Mouse (Mus musculus): ENCODE results near the gene A830018L16Rik. TPM values are rescaled to one million over a fixed set of nuclear protein-coding genes. Genes with fewer than 3 reads are reported as not detected.
A peak's percentile ranks its signal among the peaks of the same experiment; 100 is the strongest.

A830018L16Rik gene
- total and polyA plus RNA-seq, 2 experiments from 2014 or later: 10.7 to 18.3 TPM

DNA sequence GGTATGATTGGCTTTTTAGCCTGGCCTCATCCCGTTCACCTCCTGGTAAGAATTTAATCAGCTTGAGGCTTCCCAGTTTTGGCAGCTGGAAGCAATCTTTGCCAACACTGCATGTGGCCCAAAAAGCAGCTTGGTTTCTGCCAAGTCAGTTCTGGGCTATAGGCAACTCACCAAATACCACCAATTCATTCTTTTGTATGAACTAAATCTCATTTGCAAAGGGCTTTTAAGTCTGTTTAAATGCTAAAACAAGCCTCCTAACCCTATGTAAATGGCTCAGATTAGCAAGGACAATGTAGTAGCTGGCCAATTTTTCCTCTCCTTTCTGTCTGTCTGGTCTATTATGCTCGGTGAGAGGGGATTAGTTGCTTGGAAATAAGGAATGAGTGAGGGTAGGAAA is 334.5 kb downstream of the A830018L16Rik start:
- Histone ChIP-seq H3K4me3 (ENCODE audit: low read length) (no peak overlapping the region), H3K4me2 (ENCODE audit: low read depth, low read length) (no peak overlapping the region), H3K27me3 (ENCODE audit: insufficient read depth, low read length) (no peaks in the 10 kb centered on the region), H3K27ac (no peak overlapping the region), H3K4me1 (ENCODE audit: insufficient read depth, low read length) (no peaks in the 10 kb centered on the region), H3K9ac (replicated peaks; ENCODE audit: low read length) (no peak overlapping the region), H3K9me3 (ENCODE audit: low read length) (no peaks in the 10 kb centered on the region), H3K36me3 (ENCODE audit: insufficient read depth, low read length) (no peaks in the 10 kb centered on the region)
- peak; percentile 53; the same call in 1 of the 2 replicates for ATAC-seq
- TF ChIP-seq CTCF (IDR thresholded peaks at IDR 0.05; ENCODE audit: low read depth): no peak
- 30% methylated on average over 2 of the region's 2 CpGs for WGBS
- peak; percentile 64 for DNase-seq (ENCODE audit: low spot score)

DNA sequence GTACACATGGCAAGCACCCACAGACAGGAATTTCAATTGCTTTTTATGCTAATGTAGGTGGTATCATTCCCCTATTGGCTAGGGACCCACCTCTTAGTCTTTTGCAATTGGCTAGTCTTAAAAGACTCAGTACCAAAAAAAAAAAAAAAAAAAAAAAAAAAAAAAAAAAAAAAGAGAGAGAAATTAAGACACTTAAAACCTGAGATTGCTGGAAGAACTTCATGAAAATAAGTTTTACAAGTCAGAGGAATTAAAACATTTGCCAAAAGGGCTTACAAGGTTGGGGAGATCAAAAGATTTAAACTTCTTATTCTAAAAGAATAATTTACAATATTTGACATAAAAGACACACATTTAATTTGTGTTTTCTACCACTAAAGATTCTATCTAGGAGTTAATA is 336.2 kb downstream of the A830018L16Rik start:
- ATAC-seq (no peak), DNase-seq (ENCODE audit: low spot score) (no peak)
- no peaks in the 10 kb centered on the region for H3K4me1 ChIP-seq (ENCODE audit: insufficient read depth, low read length)
- no peak overlapping the region for H3K27ac ChIP-seq
- no peak overlapping the region for H3K9ac ChIP-seq (replicated peaks; ENCODE audit: low read length)
- no peaks in the 10 kb centered on the region for H3K9me3 ChIP-seq (ENCODE audit: low read length)
- no peak overlapping the region for H3K4me2 ChIP-seq (ENCODE audit: low read depth, low read length)
- H3K27me3 ChIP-seq (ENCODE audit: insufficient read depth, low read length): no peaks in the 10 kb centered on the region
- no peak for TF ChIP-seq CTCF (IDR thresholded peaks at IDR 0.05; ENCODE audit: low read depth)
- H3K36me3 ChIP-seq (ENCODE audit: insufficient read depth, low read length): no peaks in the 10 kb centered on the region
- no peak overlapping the region for H3K4me3 ChIP-seq (ENCODE audit: low read length)

DNA sequence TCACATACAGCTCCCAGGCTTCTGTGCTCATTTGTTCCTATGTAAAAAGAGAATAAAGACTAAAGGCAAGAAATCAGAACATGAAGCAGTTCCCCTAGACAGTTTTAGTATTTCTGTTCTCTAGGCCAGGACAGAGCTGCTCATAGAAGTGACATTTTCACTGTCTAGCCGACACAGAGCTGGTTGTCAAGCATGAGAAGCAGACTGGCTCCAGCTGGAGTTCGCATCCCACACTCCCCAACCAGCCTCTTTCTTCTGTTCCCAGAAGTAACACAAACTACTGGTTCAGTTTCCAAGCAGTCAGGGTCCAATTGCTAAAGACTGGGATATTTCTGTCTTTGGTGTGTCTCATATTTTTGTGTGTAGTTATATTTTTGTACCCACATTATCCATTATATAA is 336.7 kb downstream of the A830018L16Rik start:
- H3K4me1 ChIP-seq (ENCODE audit: insufficient read depth, low read length): no peaks in the 10 kb centered on the region
- ATAC-seq (no peak), DNase-seq (ENCODE audit: low spot score) (no peak)
- no peak overlapping the region for H3K27ac ChIP-seq
- WGBS: 72% methylated on average over 2 of the region's 2 CpGs
- no peak for TF ChIP-seq CTCF (IDR thresholded peaks at IDR 0.05; ENCODE audit: low read depth)
- no peaks in the 10 kb centered on the region for H3K27me3 ChIP-seq (ENCODE audit: insufficient read depth, low read length)
- H3K9ac ChIP-seq (replicated peaks; ENCODE audit: low read length): no peak overlapping the region
- H3K4me2 ChIP-seq (ENCODE audit: low read depth, low read length): no peak overlapping the region
- H3K9me3 ChIP-seq (ENCODE audit: low read length): no peaks in the 10 kb centered on the region
- no peak overlapping the region for H3K4me3 ChIP-seq (ENCODE audit: low read length)
- H3K36me3 ChIP-seq (ENCODE audit: insufficient read depth, low read length): no peaks in the 10 kb centered on the region

DNA sequence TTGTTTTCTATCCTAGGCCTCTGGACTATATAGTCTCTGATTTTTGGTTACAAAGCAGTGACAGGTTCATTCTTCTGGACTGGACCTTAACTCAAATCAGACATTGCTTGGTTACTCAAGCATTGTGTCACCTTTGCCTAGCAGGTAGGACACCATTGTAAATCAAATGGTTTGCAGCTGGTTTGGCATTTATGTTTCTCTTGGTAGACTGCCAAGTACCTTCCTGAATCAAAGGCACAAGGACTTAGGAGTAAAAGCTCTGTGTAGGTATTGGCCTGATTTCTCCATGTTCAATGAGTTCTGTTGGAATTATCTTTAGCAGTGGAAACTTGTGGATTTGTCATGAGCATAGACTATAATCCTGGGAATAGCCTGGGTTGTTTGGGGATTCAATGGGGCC is 338.1 kb downstream of the A830018L16Rik start:
- Histone ChIP-seq H3K4me3 (ENCODE audit: low read length) (no peak overlapping the region), H3K36me3 (ENCODE audit: insufficient read depth, low read length) (no peaks in the 10 kb centered on the region), H3K27ac (no peak overlapping the region), H3K9ac (replicated peaks; ENCODE audit: low read length) (no peak overlapping the region), H3K27me3 (ENCODE audit: insufficient read depth, low read length) (no peaks in the 10 kb centered on the region), H3K4me1 (ENCODE audit: insufficient read depth, low read length) (no peaks in the 10 kb centered on the region), H3K4me2 (ENCODE audit: low read depth, low read length) (no peak overlapping the region), H3K9me3 (ENCODE audit: low read length) (no peaks in the 10 kb centered on the region)
- no peak for DNase-seq (ENCODE audit: low spot score)
- TF ChIP-seq CTCF (IDR thresholded peaks at IDR 0.05; ENCODE audit: low read depth): no peak
- ATAC-seq: no peak

DNA sequence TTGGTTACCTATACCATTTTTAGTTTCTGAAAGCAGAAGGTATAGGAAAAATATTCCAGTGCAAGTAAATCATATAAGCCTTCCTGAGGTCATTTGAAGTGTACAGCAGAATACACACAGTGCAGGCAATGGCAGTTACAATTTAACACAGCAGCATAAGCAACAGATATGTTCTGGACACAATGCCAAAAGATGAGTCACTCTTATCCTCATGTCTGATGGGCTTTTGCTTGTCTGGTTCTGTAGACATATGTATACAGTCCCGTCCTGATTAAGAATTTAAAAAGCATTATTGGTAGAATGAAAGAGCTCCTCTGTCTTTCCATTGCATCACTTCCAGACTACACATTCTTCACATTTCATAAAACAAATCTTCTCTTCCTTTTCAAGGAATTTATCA is 374.4 kb downstream of the A830018L16Rik start:
- Histone ChIP-seq H3K9ac (replicated peaks; ENCODE audit: low read length) (no peak overlapping the region), H3K9me3 (ENCODE audit: low read length) (no peaks in the 10 kb centered on the region), H3K27ac (no peak overlapping the region), H3K27me3 (ENCODE audit: insufficient read depth, low read length) (no peaks in the 10 kb centered on the region), H3K4me1 (ENCODE audit: insufficient read depth, low read length) (no peaks in the 10 kb centered on the region), H3K36me3 (ENCODE audit: insufficient read depth, low read length) (no peaks in the 10 kb centered on the region), H3K4me3 (ENCODE audit: low read length) (no peak overlapping the region), H3K4me2 (ENCODE audit: low read depth, low read length) (no peak overlapping the region)
- DNase-seq (ENCODE audit: low spot score) (no peak), ATAC-seq (no peak)
- no peak for TF ChIP-seq CTCF (IDR thresholded peaks at IDR 0.05; ENCODE audit: low read depth)
- WGBS: 66% methylated on average over 1 of the region's 1 CpGs

DNA sequence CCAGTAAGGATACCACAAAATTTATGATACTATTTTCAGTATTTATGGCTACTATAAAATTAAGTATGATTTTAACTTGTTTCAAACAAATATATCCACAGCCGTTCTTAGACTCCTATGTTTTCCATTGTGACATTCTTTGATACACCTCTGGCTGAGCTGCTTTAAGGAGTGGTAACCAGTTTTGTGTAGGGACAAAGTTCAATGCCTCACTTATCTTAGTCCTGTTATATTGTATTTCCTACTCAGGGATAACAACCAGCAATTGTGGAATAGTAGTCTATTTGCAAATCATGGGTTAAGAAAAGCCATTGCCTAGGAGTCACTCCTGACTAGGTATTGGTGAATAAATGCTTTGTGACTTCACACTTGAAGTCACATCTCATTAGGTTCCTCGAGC is 378.9 kb downstream of the A830018L16Rik start:
- no peaks in the 10 kb centered on the region for H3K36me3 ChIP-seq (ENCODE audit: insufficient read depth, low read length)
- no peak overlapping the region for H3K4me3 ChIP-seq (ENCODE audit: low read length)
- H3K4me1 ChIP-seq (ENCODE audit: insufficient read depth, low read length): no peaks in the 10 kb centered on the region
- no peak overlapping the region for H3K9ac ChIP-seq (replicated peaks; ENCODE audit: low read length)
- H3K27me3 ChIP-seq (ENCODE audit: insufficient read depth, low read length): no peaks in the 10 kb centered on the region
- H3K9me3 ChIP-seq (ENCODE audit: low read length): no peaks in the 10 kb centered on the region
- TF ChIP-seq CTCF (IDR thresholded peaks at IDR 0.05; ENCODE audit: low read depth): no peak
- H3K4me2 ChIP-seq (ENCODE audit: low read depth, low read length): no peak overlapping the region
- no peak overlapping the region for H3K27ac ChIP-seq
- ATAC-seq (no peak), DNase-seq (ENCODE audit: low spot score) (no peak)
- 68% methylated on average over 2 of the region's 2 CpGs for WGBS

DNA sequence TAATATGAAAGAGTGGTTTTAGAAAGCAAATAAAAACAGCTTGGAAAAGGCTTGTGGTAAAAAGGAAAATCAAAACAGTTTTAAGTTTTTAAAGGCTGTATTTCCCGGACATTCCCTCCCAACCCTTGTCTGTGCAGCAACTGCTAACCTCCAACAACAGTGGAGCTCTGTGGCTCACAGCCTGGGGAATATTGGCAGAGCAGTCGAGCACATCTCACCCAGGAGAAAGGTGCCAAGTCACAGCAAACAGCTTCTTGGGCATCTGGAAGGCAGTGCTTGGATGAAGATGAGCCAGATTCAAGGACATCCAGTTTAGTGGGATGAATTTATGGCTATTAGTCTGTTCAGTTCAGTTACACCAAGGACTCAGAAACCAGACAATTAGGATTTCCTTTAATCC is 381.8 kb downstream of the A830018L16Rik start:
- DNase-seq (ENCODE audit: low spot score): peak; percentile 56

More for the DNA sequence above, 381.8 kb downstream of the A830018L16Rik start:
- H3K36me3 ChIP-seq (ENCODE audit: insufficient read depth, low read length): no peaks in the 10 kb centered on the region
- no peak overlapping the region for H3K4me3 ChIP-seq (ENCODE audit: low read length)
- 33% methylated on average over 2 of the region's 2 CpGs for WGBS
- H3K27ac ChIP-seq: no peak overlapping the region
- no peak overlapping the region for H3K9ac ChIP-seq (replicated peaks; ENCODE audit: low read length)
- 0 out of 2 replicates have a peak, but pooled peaks have one; percentile 56 for ATAC-seq
- H3K4me2 ChIP-seq (ENCODE audit: low read depth, low read length): no peak overlapping the region
- H3K27me3 ChIP-seq (ENCODE audit: insufficient read depth, low read length): no peaks in the 10 kb centered on the region
- TF ChIP-seq CTCF (IDR thresholded peaks at IDR 0.05; ENCODE audit: low read depth): no peak
- H3K9me3 ChIP-seq (ENCODE audit: low read length): no peaks in the 10 kb centered on the region
- no peaks in the 10 kb centered on the region for H3K4me1 ChIP-seq (ENCODE audit: insufficient read depth, low read length)
